Mouse (Mus musculus): ENCODE results near the gene Aak1. TPM values are rescaled to one million over a fixed set of nuclear protein-coding genes. Genes with fewer than 3 reads are reported as not detected.

Gene Aak1
- polyA plus RNA-seq, 1 experiment from 2014 or later: 23.3 TPM

DNA sequence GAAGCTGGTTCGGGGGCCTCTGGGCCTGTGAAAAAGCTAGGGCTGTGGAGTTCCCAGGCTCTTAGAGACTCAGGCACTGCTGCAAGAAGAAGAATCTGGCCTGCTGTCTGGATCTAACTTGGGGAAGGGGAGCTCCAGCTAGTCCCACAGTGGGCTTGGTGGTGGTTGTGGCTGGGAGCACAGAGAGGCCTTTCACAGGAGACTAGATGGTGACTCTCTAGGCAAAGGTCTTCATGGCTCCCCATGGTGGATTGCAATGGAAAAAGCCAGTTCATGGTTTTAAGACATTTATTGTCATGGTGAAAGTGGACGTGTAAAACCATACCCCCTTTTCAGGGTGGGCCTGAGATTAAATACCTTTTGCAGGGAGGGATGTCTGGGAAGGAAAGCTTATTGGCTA is 10.2 kb upstream of the Aak1 start:
- H3K9ac ChIP-seq (ENCODE audit: low read length): no peak overlapping the region
- 82% methylated on average over 2 of the region's 2 CpGs for WGBS
- ATAC-seq (ENCODE audit: insufficient number of reproducible peaks, insufficient read depth, low FRiP score, low read depth): no peak
- no peaks in the 10 kb centered on the region for H3K36me3 ChIP-seq (ENCODE audit: control insufficient read depth, insufficient read depth, low read length)
- no peaks in the 10 kb centered on the region for H3K9me3 ChIP-seq (ENCODE audit: control insufficient read depth, low read length)
- H3K4me3 ChIP-seq (ENCODE audit: control insufficient read depth in 1 of 2, insufficient read depth in 1 of 2, low read depth in 1 of 2, low read length in 2 of 2): no peak overlapping the region
- H3K27ac ChIP-seq (replicated peaks in 1 of 2; ENCODE audit: control insufficient read depth in 1 of 2, insufficient read depth in 1 of 2, low read depth in 2 of 2, low read length in 2 of 2): no peak overlapping the region
- H3K4me1 ChIP-seq (ENCODE audit: control insufficient read depth in 2 of 2, insufficient read depth in 2 of 2, low read length in 2 of 2): no peaks in the 10 kb centered on the region; a peak in 1 of 4 replicates
- H3K4me2 ChIP-seq (ENCODE audit: low read length): no peak overlapping the region
- H3K27me3 ChIP-seq (ENCODE audit: control insufficient read depth, insufficient read depth, low read length): no peaks in the 10 kb centered on the region

DNA sequence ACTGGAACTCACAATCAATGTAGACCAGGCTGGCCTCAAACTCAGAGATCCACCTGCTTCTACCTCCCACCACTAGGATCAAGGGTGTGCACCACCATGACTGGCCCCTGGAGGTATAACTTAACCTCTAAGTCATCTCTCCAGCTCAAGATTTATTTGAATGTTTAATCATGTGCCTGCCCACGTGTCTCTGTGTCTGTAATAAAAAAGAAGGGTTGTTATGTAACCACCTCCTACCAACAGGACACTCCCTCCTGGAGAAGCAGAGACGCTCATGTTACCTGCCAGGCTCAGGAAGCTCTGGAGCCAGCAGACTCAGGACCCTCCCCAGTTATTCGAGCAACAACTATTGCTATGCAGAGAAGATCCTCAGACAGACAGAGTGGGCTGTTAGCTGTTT is 7.4 kb upstream of the Aak1 start:
- Histone ChIP-seq H3K9ac (ENCODE audit: low read length) (no peak overlapping the region), H3K4me2 (ENCODE audit: low read length) (no peak overlapping the region), H3K9me3 (ENCODE audit: control insufficient read depth, low read length) (no peaks in the 10 kb centered on the region), H3K27me3 (ENCODE audit: control insufficient read depth, insufficient read depth, low read length) (no peaks in the 10 kb centered on the region), H3K4me3 (ENCODE audit: control insufficient read depth in 1 of 2, insufficient read depth in 1 of 2, low read depth in 1 of 2, low read length in 2 of 2) (no peak overlapping the region), H3K4me1 (ENCODE audit: control insufficient read depth in 2 of 2, insufficient read depth in 2 of 2, low read length in 2 of 2) (no peaks in the 10 kb centered on the region; a peak in 1 of 4 replicates), H3K27ac (replicated peaks in 1 of 2; ENCODE audit: control insufficient read depth in 1 of 2, insufficient read depth in 1 of 2, low read depth in 2 of 2, low read length in 2 of 2) (no peak overlapping the region), H3K36me3 (ENCODE audit: control insufficient read depth, insufficient read depth, low read length) (no peaks in the 10 kb centered on the region)
- 70% methylated on average over 3 of the region's 3 CpGs for WGBS
- ATAC-seq (ENCODE audit: insufficient number of reproducible peaks, insufficient read depth, low FRiP score, low read depth): no peak

DNA sequence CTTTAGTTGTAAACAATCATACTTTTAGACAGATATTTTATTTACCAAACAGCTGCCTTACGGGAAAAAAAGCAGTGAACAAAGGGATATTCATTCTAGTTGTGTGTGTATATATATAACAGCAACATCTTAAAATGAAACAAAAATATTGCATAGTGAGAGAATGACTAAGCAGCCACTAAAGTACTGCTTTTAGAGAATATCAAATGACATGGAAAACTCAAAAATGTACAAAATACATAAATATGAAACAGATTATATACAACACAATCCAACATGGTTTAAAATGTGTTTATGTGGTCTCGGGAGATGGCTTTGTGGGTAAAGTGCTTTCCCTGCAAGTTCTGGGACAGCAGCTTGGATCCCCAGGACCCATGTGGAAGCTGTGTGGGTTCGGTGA is 5.7 kb upstream of the Aak1 start:
- H3K4me1 ChIP-seq (ENCODE audit: control insufficient read depth in 2 of 2, insufficient read depth in 2 of 2, low read length in 2 of 2): peaks cover 0 to 6% of the 10 kb centered on the region in 2 experiments; a peak in 3 of 4 replicates
- H3K27me3 ChIP-seq (ENCODE audit: control insufficient read depth, insufficient read depth, low read length): no peaks in the 10 kb centered on the region
- H3K27ac ChIP-seq (replicated peaks in 1 of 2; ENCODE audit: control insufficient read depth in 1 of 2, insufficient read depth in 1 of 2, low read depth in 2 of 2, low read length in 2 of 2): no peak overlapping the region
- no peak for ATAC-seq (ENCODE audit: insufficient number of reproducible peaks, insufficient read depth, low FRiP score, low read depth)
- H3K36me3 ChIP-seq (ENCODE audit: control insufficient read depth, insufficient read depth, low read length): no peaks in the 10 kb centered on the region
- WGBS: 63% methylated on average over 3 of the region's 3 CpGs
- H3K4me2 ChIP-seq (ENCODE audit: low read length): no peak overlapping the region
- H3K9me3 ChIP-seq (ENCODE audit: control insufficient read depth, low read length): no peaks in the 10 kb centered on the region
- no peak overlapping the region for H3K9ac ChIP-seq (ENCODE audit: low read length)
- no peak overlapping the region for H3K4me3 ChIP-seq (ENCODE audit: control insufficient read depth in 1 of 2, insufficient read depth in 1 of 2, low read depth in 1 of 2, low read length in 2 of 2)

DNA sequence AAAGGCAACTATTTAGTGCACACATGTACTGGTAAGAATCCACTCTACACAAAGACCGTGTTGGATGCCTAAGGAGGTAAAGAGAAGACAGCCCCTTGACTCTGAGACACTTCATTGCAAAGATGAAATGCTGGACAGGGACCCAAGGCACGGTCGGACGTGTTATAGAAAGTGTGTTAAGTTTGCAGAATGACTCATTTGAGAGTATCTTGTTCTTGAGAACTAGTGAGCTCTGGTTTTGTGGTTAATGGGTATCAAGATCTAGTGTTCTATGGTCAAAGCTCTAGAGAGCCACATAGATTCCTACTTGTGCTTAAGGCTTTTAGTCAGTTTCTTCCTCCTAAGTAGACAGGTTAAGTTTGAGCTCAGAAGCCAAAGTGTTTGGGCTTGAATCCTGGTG is 2.9 kb upstream of the Aak1 start:
- no peak overlapping the region for H3K27ac ChIP-seq (replicated peaks in 1 of 2; ENCODE audit: control insufficient read depth in 1 of 2, insufficient read depth in 1 of 2, low read depth in 2 of 2, low read length in 2 of 2)
- H3K27me3 ChIP-seq (ENCODE audit: control insufficient read depth, insufficient read depth, low read length): no peaks in the 10 kb centered on the region
- WGBS: 90% methylated on average over 4 of the region's 4 CpGs
- no peaks in the 10 kb centered on the region for H3K36me3 ChIP-seq (ENCODE audit: control insufficient read depth, insufficient read depth, low read length)
- ATAC-seq (ENCODE audit: insufficient number of reproducible peaks, insufficient read depth, low FRiP score, low read depth): no peak
- no peaks in the 10 kb centered on the region for H3K9me3 ChIP-seq (ENCODE audit: control insufficient read depth, low read length)
- H3K9ac ChIP-seq (ENCODE audit: low read length): no peak overlapping the region
- no peak overlapping the region for H3K4me3 ChIP-seq (ENCODE audit: control insufficient read depth in 1 of 2, insufficient read depth in 1 of 2, low read depth in 1 of 2, low read length in 2 of 2)
- H3K4me2 ChIP-seq (ENCODE audit: low read length): no peak overlapping the region
- H3K4me1 ChIP-seq (ENCODE audit: control insufficient read depth in 2 of 2, insufficient read depth in 2 of 2, low read length in 2 of 2): peaks cover 3 to 12% of the 10 kb centered on the region in 2 experiments

DNA sequence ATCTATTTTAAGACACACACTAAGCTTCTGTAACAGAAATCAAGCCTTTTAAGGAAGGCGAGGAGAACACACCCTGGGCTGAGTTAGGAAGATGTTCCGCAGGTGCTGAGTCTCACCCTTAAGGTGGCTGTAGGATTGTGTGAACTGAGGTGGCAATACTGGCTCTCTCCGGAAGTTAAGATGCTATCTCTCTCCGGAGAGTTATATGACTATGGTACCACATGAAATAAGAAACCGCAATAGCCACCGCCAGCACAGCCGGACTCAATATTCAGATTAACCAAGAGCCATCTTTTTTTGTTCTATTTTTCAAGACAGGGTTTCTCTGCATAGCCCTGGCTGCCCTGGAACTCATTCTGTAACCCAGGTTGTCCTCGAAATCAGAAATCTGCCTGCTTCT is 1.5 kb upstream of the Aak1 start:
- peak overlapping the region; percentile 88 for H3K4me2 ChIP-seq (ENCODE audit: low read length)
- 83% methylated on average over 8 of the region's 8 CpGs for WGBS
- peak overlapping the region in 1 of 2 experiments; percentile 70; a peak in 1 of 4 replicates for H3K4me3 ChIP-seq (ENCODE audit: control insufficient read depth in 1 of 2, insufficient read depth in 1 of 2, low read depth in 1 of 2, low read length in 2 of 2)
- no peak for ATAC-seq (ENCODE audit: insufficient number of reproducible peaks, insufficient read depth, low FRiP score, low read depth)
- H3K27ac ChIP-seq (replicated peaks in 1 of 2; ENCODE audit: control insufficient read depth in 1 of 2, insufficient read depth in 1 of 2, low read depth in 2 of 2, low read length in 2 of 2): no peak overlapping the region
- no peaks in the 10 kb centered on the region for H3K27me3 ChIP-seq (ENCODE audit: control insufficient read depth, insufficient read depth, low read length)
- H3K4me1 ChIP-seq (ENCODE audit: control insufficient read depth in 2 of 2, insufficient read depth in 2 of 2, low read length in 2 of 2): peaks cover 3 to 24% of the 10 kb centered on the region in 2 experiments
- H3K9me3 ChIP-seq (ENCODE audit: control insufficient read depth, low read length): no peaks in the 10 kb centered on the region
- no peaks in the 10 kb centered on the region for H3K36me3 ChIP-seq (ENCODE audit: control insufficient read depth, insufficient read depth, low read length)
- H3K9ac ChIP-seq (ENCODE audit: low read length): no peak overlapping the region

DNA sequence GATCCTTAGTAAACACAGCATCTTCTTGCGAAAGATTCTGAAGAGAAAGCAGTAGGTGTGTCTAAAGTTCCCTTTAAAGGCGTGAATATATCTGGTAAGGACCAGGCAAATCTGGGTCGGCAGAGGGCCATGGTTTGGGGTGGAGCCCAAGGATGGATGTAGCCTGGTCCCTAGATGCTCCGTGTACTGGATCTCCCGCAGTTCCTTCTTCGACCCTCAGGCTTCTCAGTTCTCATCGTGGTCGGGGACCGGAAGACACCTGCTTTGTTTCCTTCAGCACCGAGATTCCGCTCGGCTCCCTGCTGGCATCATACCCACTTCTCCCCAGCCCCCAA is 770 bp upstream of the Aak1 start:
- 1% methylated on average over 12 of the region's 12 CpGs for WGBS
- H3K27me3 ChIP-seq (ENCODE audit: control insufficient read depth, insufficient read depth, low read length): no peaks in the 10 kb centered on the region
- ATAC-seq (ENCODE audit: insufficient number of reproducible peaks, insufficient read depth, low FRiP score, low read depth): no peak
- peak overlapping the region; percentile 88 for H3K4me2 ChIP-seq (ENCODE audit: low read length)
- peak overlapping the region; percentile 95 for H3K9ac ChIP-seq (ENCODE audit: low read length)
- H3K27ac ChIP-seq (replicated peaks in 1 of 2; ENCODE audit: control insufficient read depth in 1 of 2, insufficient read depth in 1 of 2, low read depth in 2 of 2, low read length in 2 of 2): peak overlapping the region; percentile 98 to 100
- no peaks in the 10 kb centered on the region; the same call in 1 of the 2 replicates for H3K36me3 ChIP-seq (ENCODE audit: control insufficient read depth, insufficient read depth, low read length)
- no peaks in the 10 kb centered on the region for H3K9me3 ChIP-seq (ENCODE audit: control insufficient read depth, low read length)
- peak overlapping the region; percentile 70 to 83 for H3K4me3 ChIP-seq (ENCODE audit: control insufficient read depth in 1 of 2, insufficient read depth in 1 of 2, low read depth in 1 of 2, low read length in 2 of 2)
- H3K4me1 ChIP-seq (ENCODE audit: control insufficient read depth in 2 of 2, insufficient read depth in 2 of 2, low read length in 2 of 2): peaks cover 6 to 30% of the 10 kb centered on the region in 2 experiments

DNA sequence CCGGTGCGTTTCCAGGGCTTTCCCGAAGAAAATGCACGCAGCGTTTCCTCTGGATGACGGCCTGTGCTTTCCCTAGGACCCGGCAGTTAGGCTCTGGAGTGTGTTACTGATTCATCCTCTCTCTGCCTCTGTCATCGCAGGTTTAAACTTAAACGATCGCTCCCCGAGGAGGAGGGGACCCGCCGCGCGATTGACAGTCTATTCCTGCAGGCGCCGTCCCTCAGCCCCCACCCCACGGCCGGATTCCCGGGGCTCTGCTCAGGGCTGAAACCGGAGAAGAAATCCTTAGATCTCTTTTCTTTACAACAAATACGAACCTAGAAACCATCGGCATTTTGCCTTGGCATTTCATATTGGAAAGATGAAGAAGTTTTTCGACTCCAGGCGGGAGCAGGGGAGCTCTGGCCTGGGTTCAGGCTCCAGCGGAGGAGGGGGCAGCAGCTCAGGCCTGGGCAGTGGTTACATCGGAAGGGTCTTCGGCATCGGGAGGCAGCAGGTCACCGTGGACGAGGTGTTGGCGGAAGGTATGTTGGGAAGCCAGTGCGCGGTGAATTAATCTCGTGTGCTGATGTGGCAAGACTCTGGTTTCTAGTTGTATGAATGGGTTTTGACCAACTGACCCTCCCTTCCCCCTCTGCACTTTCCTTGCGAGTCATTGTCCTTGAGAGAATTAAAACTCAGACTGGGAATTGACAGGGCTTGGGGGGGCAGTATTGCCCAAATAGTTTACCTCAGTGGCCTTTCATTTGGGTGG is 552 bp downstream of the Aak1 start:
- under 1% methylated on average over 35 of the region's 36 CpGs for WGBS
- peak overlapping the region; percentile 95 for H3K9ac ChIP-seq (ENCODE audit: low read length)
- peak overlapping the region; percentile 70 to 83 for H3K4me3 ChIP-seq (ENCODE audit: control insufficient read depth in 1 of 2, insufficient read depth in 1 of 2, low read depth in 1 of 2, low read length in 2 of 2)
- peaks cover 7 to 41% of the 10 kb centered on the region in 2 experiments for H3K4me1 ChIP-seq (ENCODE audit: control insufficient read depth in 2 of 2, insufficient read depth in 2 of 2, low read length in 2 of 2)
- no peaks in the 10 kb centered on the region for H3K27me3 ChIP-seq (ENCODE audit: control insufficient read depth, insufficient read depth, low read length)
- no peaks in the 10 kb centered on the region for H3K9me3 ChIP-seq (ENCODE audit: control insufficient read depth, low read length)
- H3K36me3 ChIP-seq (ENCODE audit: control insufficient read depth, insufficient read depth, low read length): no peaks in the 10 kb centered on the region; the same call in 1 of the 2 replicates
- peak; percentile 58 for ATAC-seq (ENCODE audit: insufficient number of reproducible peaks, insufficient read depth, low FRiP score, low read depth)
- peak overlapping the region; percentile 88 for H3K4me2 ChIP-seq (ENCODE audit: low read length)
- peak overlapping the region; percentile 98 to 100 for H3K27ac ChIP-seq (replicated peaks in 1 of 2; ENCODE audit: control insufficient read depth in 1 of 2, insufficient read depth in 1 of 2, low read depth in 2 of 2, low read length in 2 of 2)

DNA sequence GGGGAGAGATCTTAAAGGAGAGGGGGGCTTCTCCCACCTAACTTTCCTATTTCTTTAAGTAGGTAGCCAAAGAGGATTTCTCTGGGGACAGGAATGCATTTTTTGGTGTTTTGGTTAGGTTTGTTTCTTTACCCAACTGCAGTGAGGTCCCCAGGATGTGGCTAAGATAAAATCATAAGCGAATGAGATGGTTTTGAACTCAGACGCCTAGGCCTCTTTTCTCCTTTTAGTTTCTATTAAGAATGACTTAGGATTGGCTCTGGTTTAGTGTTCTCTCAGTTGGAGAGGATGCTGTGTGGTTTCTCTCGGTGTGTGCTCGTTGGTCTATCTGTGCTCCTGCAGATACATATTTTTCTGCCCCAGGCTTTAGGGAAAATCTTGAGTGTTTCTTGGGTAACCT is 1.3 kb downstream of the Aak1 start:
- peaks cover 9 to 45% of the 10 kb centered on the region in 2 experiments for H3K4me1 ChIP-seq (ENCODE audit: control insufficient read depth in 2 of 2, insufficient read depth in 2 of 2, low read length in 2 of 2)
- no peaks in the 10 kb centered on the region for H3K27me3 ChIP-seq (ENCODE audit: control insufficient read depth, insufficient read depth, low read length)
- H3K4me2 ChIP-seq (ENCODE audit: low read length): peak overlapping the region; percentile 88
- H3K36me3 ChIP-seq (ENCODE audit: control insufficient read depth, insufficient read depth, low read length): peaks cover 3% of the 10 kb centered on the region; the same call in 1 of the 2 replicates
- no peak for ATAC-seq (ENCODE audit: insufficient number of reproducible peaks, insufficient read depth, low FRiP score, low read depth)
- no peaks in the 10 kb centered on the region for H3K9me3 ChIP-seq (ENCODE audit: control insufficient read depth, low read length)
- H3K27ac ChIP-seq (replicated peaks in 1 of 2; ENCODE audit: control insufficient read depth in 1 of 2, insufficient read depth in 1 of 2, low read depth in 2 of 2, low read length in 2 of 2): peak overlapping the region in 1 of 2 experiments; percentile 98; a peak in 3 of 4 replicates
- WGBS: 4% methylated on average over 4 of the region's 4 CpGs
- H3K9ac ChIP-seq (ENCODE audit: low read length): peak overlapping the region; percentile 95
- peak overlapping the region; percentile 70 to 83 for H3K4me3 ChIP-seq (ENCODE audit: control insufficient read depth in 1 of 2, insufficient read depth in 1 of 2, low read depth in 1 of 2, low read length in 2 of 2)

Measured in heart, embryonic 14.5 days (tissue).